Mouse (Mus musculus) left cerebral cortex, adult 9 months (tissue): ENCODE results near the gene Enkd1.

Experiments used
- DNase-seq, 2 experiments: peaks; one replicate each; pipeline ENCODE4 v3.0.0; 2022; ENCODE audit warnings: low spot score in 2 of 2

Enkd1 gene

GRCm38 (mm10) chr8:105707498-105708403 is at the start of gene Enkd1, which contains the start of gene 4933405L10Rik:
Gene Enkd1 (minus strand): TSS chr8:105708210.
Gene 4933405L10Rik (plus strand): TSS chr8:105707655.
- peak; percentile 85 to 90 for DNase-seq

- no peak for DNase-seq
Measured at GRCm38 (mm10) chr8:105754688-105755087, 46.7 kb upstream of the Enkd1 start.

GRCm38 (mm10) chr8:105753916-105754315 is 45.9 kb upstream of the Enkd1 start:
- no peak for DNase-seq

- DNase-seq: peak in 1 of 2 experiments; percentile 26
Measured at GRCm38 (mm10) chr8:105750606-105751005, 42.6 kb upstream of the Enkd1 start.

GRCm38 (mm10) chr8:105743301-105743700 is 35.3 kb upstream of the Enkd1 start:
- no peak for DNase-seq

GRCm38 (mm10) chr8:105739216-105739615 is 31.2 kb upstream of the Enkd1 start:
- DNase-seq: no peak

GRCm38 (mm10) chr8:105732186-105732585 is 24.2 kb upstream of the Enkd1 start:
- no peak for DNase-seq

GRCm38 (mm10) chr8:105727397-105728124 is 19.6 kb upstream of the Enkd1 start:
- DNase-seq: no peak

GRCm38 (mm10) chr8:105725726-105726125 is 17.7 kb upstream of the Enkd1 start:
- no peak for DNase-seq

- DNase-seq: no peak
Measured at GRCm38 (mm10) chr8:105722861-105723260, 14.9 kb upstream of the Enkd1 start.

GRCm38 (mm10) chr8:105719637-105720036 is 11.6 kb upstream of the Enkd1 start:
- DNase-seq: no peak

- DNase-seq: no peak
Measured at GRCm38 (mm10) chr8:105716302-105716945, 8.4 kb upstream of the Enkd1 start.

- DNase-seq: no peak
Measured at GRCm38 (mm10) chr8:105715042-105715441, 7.0 kb upstream of the Enkd1 start.

- DNase-seq: peak in 1 of 2 experiments; percentile 82
Measured at GRCm38 (mm10) chr8:105714139-105714538, 6.1 kb upstream of the Enkd1 start.

- DNase-seq: no peak
Measured at GRCm38 (mm10) chr8:105712286-105712685, 4.3 kb upstream of the Enkd1 start.

- DNase-seq: no peak
Measured at GRCm38 (mm10) chr8:105709317-105709716, 1.3 kb upstream of the Enkd1 start.

GRCm38 (mm10) chr8:105708675-105709074 is 665 bp upstream of the Enkd1 start:
- no peak for DNase-seq

- no peak for DNase-seq
Measured at GRCm38 (mm10) chr8:105706426-105706825, 1.6 kb downstream of the Enkd1 start.

GRCm38 (mm10) chr8:105704955-105705354 is 3.1 kb downstream of the Enkd1 start:
- DNase-seq: no peak

- no peak for DNase-seq
Measured at GRCm38 (mm10) chr8:105704146-105704812, 3.7 kb downstream of the Enkd1 start.

GRCm38 (mm10) chr8:105702731-105703415 is 5.1 kb downstream of the Enkd1 start:
- DNase-seq: no peak
